Mouse (Mus musculus) right cerebral cortex, postnatal 25 days (tissue): ENCODE data around the gene Slc35c1.
"Not testable (repeated sequence)": the region's sequence is repeated elsewhere in the genome, so short reads cannot be mapped to it uniquely, and the experiment has no call there.

Experiments
- DNase-seq: peaks from one replicate; pipeline ENCODE4 v3.0.0; 2022

Gene Slc35c1

DNA sequence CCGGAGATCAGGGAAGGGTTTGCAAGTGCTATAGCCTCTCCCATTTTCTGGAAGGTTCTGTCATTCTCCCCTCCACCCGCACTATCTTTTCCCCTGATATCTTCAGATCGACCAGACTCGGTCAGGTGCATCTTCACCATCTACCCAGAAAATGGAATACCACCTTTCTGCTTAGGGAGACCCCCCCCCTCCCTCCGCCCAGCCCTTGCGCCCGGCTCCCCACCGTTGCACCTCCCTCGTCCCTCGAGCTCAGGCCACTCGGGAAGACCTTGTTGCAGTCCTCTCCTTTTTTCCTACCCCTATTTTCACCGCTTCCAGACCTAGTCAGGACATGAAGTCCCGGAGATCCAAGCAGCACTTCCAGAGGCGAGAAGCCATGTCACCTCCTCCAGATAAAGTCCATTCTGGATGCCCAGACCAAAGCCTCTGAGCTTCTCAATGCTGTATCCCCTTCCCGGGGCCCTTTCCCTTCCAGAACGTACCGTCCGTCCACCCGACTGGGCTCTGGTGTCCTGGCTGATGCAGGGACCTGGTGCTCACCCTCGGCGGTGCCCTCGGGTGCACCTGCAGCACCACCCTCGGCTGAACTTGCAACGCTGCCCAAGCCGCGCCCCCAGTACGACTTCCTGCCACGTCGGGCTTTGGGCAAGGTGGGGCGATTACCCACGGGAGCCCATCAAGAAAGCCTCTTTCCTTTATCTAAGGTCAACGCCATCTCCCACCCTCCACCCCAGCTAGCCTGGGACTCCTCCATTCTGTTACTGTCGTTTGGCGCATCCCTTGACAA is at the start of gene Slc35c1:
Gene Slc35c1 (minus strand): TSS at position 618 of the 787 bp plus-strand sequence.
- DNase-seq = no peak

DNA sequence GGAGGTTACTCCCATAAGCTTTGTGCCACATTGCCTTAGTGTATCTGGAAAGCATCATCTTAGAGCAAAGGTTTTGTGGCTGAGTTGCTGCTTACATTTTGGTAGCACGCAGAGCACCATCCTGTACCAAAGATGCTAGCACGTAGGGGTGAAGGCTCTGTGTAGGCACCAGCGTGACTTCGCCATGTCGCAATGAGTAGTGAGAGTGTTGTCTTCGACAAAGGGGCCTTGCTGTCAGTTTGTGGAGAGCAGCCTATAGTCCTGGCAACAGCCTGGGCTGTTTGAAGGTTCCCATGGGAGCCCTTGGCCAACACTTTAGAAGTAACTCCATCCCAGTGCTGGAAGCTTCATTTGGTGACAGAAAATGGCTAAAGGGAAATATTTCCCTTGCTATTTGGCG is 45.0 kb upstream of the Slc35c1 start:
- DNase-seq = no peak

DNA sequence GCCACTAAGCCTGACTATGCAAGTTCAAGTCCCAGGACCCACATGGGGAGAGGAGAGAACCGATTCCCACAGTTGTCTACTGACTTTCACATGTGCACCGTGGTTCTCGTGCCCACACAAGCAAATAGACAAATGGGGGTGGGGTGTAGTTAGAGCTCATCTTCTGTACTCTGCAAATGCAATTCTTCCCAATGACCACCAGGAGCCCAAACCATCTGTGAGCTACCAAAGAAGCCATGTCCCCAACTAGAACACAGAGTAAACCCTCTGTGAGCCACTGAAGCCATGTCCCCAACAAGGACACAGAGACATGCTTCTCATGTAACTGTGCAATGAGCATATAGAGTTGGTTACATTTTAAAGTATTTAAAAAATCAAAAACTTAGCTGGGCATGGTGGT is 43.1 kb upstream of the Slc35c1 start:
- DNase-seq = no peak

DNA sequence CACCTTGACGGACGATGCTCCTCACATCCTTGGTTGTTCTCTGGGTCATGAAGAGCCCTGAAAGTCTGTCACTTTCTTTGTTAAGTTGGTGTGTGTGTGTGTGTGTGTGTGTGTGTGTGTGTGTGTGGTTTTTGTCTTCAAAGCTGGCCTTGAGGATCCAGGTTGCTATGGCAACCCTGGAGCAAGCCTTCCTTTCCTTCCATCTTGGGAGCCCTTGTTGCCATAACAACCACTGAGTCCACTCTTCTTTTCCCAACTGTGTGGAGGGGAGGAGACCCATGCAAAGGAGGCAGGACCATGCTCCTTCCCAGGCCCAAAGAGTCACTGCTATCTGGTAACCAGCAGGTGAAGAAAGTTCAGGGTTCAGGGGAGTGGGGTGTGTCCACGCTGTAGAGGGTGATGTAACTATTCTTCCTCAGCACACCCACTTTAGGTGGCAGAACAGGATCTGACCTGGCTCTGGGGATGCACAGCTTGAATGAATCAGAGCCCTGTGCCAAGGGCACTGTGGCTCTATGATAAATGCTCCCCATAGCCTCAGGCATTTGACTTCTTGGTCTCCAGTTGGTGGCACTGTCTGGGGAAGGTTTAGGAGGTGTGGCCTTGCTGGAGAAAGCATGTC is 39.5 kb upstream of the Slc35c1 start:
- DNase-seq = peak; percentile 65

DNA sequence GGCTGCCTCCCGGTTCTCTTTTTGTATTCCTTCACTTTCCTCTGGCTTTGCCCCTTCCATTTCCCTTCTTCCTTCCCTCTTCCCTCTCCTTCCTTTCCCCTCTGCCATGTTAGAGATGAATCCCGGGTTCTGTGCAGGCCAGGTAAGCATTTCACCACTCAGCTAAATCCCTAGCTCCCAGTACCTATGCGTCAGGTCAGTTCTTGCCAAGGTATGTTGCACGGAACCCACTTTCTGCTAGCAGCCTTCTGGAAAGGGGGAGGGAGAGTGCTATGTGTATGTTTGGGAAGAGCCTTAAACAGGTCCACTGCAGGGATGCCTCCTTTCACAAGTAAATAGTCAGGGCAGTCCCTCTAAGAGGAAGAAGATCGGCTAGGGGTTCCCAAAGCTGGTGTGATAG is 36.8 kb upstream of the Slc35c1 start:
- no peak for DNase-seq

DNA sequence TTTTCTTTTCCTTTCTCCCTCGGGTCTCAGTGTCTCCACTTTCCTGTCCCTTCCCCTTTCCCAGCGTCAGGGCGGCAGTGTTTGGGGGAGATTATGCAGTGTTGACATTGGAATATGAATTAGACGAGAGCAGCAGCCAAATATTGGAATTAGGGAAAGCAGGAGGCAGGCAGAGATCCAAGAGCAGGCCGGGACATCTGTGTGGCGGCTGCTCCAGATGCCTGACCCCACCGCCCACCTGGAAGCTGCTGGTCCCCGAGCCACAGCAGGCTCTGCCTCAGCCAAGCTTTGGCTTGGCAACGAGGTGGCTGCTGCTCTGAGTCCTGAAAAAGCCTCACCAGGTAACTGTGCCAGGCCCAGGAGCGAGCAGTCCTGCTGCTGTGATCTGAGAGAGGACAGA is 36.3 kb upstream of the Slc35c1 start:
- DNase-seq = no peak

DNA sequence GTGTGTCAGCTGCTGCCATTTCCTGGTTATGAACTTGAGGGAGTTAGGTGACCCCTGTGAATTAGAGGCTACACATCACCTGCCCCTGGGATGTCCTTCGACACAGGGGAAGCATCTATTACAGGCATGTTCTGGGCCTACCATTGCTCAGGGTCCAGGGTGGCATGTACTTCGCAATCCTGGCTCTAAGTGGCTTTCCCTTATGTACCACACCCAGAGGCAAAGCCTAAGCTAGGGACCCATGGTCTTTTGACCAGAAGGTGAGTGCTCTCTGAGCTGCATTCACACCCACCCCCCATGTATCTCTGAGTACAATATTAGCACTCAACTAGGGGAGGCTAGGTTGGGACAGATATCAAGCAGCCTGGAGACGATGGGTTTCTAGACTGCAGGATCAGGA is 34.6 kb upstream of the Slc35c1 start:
- DNase-seq = no peak

DNA sequence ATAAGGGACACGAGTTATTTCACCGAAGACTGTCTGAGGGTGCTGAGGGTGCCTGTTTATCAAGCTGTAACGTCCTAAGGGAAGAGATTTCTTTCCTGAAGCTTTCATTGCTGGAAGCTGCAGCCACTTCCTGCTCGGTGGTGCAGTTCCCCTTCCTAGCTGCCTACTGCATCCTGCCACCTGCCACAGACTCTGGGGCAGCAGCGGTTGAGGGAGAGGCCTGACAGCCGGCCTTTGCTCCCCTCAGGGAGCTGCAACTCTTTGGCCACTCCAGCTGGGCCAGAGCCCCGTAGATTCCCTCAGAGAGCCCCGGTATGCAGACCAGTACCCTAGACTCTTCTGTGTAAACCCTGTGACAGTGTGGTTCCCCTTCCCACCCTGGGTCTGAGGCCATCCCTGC is 34.1 kb upstream of the Slc35c1 start:
- no peak for DNase-seq

DNA sequence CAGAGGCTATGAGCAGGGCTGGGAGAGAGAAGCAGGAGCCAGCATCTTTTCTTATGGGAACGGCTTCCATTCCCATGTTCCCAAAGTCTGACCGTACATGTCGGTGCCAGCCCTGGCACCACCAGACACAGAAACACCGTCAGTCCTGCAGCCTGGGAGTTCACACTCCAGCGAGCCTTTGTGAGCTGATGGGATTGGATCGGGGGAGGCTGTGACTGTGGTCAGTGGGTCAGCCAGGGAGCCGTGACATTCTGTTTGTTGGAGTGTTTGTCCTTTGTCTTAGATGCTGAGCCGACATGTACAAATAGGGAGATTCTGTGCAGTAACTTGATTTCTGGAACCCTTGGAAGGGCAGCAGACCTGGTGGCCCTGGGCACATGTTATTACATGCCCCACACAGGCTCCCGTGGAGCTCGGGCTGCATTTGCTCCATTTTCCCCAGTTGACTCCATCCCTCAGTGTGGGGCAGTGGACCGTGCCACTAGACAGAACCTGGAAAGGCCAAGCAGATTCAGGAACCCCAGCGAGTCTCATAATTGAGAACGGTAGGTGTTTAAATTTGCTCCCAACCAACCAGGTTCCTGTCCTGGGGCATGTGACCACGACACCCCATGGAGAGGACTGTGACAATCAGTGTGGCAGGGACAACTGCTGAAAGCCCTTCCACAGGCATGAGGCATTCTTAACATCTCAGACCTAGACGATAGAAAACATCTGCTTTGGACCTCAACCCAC is 33.5 kb upstream of the Slc35c1 start:
- no peak for DNase-seq

DNA sequence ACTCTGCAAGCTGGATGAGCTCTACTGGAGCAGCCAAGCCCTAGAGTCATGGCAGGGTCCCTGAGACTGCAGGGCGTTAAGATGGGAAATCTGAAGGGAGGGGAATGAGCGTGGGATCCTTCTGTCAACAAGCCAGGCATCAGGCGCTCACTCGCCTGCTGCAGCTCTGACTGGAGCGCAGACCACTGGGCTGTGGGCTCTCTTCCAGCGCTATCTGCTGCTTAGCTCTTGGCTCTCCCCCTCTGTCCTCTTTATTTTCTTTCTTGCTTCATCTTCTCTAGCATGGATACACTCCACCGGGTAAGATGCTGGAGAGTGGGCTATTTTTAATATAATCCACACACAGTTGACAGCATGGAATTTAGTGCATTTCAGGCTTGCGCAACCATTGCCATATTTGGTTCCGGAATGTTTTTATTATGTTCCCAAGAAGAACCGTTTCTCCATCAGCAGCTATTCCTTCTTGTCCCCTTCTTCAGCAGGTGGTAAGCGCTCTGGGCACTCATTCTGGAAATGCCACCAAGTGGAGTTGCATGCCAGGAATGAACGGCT is 31.7 kb upstream of the Slc35c1 start:
- DNase-seq = peak; percentile 47

DNA sequence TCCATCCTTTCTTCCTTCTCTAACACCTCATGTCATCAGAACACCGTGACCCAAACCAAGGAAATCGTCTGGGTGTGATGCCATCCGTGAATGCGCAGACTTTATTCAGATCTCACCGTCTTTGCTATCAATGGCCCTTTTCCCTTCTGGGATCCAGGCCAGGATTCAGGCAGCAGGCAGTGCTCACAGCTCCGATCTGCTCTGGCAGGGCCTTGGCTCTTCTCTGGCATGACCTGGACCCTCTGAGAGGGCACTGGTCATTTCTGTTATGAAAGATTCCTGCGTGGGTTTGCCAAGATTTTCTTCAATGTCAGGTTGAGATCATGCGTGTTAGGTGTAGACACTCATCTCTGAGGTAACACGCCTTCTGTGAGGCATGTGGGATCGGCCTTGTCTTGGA is 30.2 kb upstream of the Slc35c1 start:
- no peak for DNase-seq

DNA sequence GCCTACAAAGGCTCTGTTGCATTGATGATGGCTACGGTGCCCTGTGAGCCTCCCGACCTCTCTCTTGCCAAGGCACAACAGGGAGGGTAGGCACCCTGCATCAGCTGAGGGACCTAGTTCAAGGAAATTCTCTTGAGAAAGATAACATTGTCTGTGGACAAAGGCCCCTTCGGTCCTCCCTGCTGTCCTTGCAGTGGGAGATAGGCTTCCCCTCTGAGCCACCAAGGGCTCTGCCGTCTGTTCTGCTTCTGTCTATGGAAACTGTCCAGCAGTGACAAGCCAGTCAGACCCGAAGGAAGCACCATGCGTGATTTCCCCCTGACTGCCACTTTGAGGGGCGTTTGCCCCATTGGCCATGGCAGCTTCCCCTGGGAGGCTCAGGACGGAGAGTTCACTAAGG is 27.5 kb upstream of the Slc35c1 start:
- no peak for DNase-seq

DNA sequence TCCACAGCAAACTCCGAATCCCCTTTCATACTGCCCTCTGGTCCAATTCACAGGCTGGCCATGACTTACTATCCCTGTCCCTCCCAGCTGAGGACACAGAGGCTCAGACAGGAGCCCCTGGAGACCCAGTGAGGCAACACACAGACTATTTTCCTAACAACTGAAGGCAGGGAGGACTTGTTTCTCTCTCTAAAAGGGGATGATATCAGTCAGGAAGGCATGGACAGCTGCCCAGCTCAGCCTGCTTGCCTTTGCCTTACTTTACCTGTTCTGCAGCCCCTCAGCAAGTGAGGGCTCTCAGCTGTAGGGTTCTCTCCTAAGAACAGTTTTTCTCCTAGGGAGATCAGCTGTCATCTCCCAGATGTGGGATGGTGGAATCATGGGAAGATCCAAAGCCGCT is 26.6 kb upstream of the Slc35c1 start:
- no peak for DNase-seq

DNA sequence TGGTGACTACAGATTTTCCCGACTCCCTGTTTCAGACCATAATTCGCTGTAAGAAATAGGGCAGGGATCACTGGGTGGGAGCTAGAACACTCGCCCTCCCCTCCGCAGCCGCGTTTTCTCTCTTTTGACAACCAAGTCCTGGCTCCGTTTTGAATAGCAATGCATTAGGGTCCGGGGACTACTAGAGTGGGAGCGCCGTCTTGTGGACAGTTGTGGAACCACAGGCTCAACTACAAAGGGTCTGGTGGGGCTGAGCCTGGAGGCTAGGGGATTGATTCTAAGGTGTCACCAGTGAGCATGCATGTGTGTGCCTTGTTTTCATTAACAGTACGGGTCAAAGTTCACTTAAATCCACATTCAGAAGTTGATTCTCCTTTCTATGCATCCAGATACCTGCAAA is 26.1 kb upstream of the Slc35c1 start:
- peak; percentile 74 for DNase-seq

DNA sequence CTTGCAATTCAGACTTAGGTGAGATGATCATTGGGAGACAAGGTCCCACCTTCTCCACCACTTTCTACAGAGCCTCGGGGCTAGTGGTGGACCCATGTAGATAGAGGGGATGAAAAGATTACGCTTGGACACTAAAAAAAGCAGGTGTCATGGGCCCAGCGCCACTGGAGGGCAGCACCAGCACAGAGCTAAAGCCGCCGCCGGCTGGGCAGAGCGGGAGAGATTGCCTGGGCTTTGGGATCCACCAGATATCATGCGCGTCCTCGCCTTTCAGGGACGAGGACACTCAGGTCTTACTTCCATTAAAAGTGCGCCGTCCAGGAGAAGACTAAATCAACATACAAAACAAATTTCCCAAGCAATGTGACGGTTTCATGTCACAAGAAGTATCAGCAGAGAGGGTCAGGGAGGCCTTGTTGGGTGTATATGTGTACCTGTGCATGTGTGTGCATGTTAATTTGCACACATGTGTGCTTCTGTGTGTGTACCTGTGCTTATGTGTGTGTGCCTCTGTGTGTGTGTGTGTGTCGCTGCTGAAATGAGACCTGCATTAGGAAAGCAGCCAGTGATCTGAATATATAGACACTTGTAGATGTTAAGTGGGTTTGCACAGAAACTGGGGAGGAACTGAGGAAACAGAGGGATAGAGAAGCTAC is 25.4 kb upstream of the Slc35c1 start:
- peak; percentile 78 for DNase-seq

DNA sequence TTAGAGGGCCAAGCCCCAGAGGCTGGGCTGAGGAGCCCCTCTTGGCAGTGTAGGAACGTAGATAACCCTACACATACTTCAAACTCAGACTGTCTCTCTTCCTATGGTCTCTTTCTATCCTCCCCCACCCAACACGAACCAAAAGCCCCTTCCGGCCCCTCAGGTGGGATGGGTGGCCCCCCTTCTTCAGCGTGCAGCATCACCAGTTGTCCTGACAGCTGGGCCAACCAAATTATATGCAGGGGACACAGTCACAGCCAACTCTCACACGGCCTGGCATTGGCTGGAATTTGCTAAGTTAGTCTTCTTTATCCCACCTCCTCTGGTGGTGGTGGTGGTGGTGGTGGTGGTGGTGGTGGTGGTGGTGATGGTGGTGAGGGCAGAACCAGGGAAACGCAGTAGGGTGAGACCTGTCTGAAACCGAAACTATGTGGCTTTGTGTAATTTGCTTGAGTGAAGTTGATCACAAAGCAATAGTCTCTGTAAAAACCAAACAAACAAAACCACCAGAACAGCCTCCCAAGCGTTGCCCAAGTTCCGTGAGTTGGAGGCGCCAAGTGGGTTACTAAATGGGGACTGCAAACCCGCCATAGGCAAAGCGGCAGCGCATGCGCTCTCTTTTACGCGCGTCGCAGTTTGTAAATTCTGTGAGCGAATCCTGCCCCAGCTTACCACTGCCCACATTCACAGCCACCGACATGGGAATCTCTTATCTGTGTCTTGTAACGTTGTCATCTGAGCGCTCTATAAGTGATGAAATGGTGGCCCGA is 24.1 kb upstream of the Slc35c1 start:
- DNase-seq = no peak

DNA sequence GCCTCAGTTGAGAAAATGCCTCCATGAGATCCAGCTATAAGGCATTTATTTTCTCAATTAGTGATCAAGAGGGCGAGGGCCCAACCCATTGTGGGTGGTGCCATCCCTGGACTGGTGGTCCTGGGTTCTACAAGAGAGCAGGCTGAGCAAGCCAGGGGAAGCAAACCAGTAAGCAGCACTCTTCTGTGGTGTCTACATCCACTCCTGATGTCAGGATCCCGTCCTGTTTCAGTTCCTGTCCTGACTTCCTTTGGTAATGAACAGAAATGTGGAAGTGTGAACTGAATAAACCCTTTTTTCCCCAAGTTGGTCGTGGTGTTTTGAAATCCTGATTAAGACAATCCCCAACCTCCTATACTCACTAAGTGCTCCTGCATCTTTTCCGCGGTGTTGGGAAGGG is 23.2 kb upstream of the Slc35c1 start:
- no peak for DNase-seq

DNA sequence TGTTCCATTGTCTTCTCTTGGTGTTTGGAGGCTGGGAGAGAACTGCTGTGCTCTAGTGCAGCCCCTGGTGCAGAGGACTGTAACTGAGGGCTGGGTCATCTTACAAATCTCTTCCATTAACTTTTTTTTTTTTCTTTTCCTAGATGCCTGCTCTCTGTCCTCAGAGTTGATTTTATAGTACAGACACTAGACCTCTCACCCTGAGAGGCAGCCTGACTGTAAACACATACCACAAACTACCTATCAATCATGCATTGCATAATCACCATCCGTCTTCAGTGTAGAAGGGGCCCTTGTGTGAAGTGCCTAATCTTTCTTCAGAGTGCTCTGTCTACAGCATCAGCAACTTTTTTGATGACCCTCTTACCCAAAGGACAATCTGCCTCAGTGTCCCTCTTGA is 22.2 kb upstream of the Slc35c1 start:
- no peak for DNase-seq

DNA sequence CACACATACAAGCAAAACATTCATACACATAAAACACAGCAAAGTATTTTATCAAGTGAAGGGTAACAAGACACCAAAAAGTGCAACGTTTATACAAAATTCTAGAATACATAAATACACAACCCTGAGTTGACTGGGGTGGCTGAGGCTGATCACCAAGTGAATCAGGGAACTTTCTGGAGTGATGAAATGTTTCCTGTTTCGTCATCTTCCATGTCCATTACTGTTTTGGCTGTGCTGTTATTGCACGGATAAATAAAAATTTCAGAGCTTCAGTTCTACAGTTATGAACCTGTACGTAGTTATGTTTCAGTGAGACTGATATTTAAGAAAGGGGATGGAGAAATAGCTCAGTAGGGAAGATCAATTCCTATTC is 18.0 kb upstream of the Slc35c1 start:
- DNase-seq = no peak

DNA sequence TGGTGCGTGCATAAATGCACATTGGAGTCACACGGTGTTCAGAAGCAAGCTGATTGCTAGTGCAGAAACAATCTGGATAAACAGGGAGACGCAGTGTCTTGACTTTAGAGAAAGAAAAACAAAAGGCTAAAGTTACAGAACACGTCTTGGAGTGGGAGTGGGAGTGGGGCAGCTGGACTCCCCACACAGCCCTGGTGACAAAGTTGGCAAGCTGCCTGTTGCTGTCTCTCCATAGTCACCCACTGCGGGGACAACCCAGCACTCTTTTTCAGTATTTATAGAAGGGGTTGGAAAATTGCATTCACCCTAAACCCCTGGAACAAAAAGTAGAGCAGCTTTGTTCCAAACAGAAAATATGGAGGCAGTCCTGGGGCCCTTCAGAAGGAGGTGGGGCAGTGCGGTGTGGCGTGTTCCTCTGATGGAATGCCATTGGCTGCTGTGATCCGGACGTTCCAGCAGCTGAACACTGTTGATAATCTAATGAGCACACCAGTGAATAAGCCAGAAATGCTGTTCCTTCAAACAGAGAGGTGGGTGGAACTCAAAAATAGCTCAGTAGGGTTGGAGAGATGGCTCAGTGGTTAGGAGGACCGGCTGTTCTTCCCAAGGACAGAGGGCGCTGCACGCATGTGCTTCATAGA is 17.5 kb upstream of the Slc35c1 start:
- no peak for DNase-seq

DNA sequence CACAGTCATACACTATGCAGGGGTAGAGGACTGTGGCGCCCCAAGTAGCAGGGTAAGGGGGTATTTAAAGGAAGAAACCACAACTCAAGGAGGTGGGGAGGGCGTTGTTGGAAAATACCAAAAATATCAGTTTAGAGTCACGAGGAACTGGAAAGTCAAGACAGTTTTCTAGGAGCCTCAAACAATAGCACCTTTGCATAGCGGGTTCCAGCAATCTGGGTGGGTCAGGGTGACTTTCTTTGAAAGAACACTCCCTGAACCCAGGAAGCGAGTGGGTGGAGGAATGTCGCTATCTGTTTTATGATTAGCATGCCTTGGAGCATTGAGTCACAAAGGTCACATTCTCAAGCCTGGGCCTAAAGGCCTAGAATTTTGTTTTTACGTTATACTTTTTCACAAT is 16.2 kb upstream of the Slc35c1 start:
- not testable (repeated sequence) for DNase-seq

DNA sequence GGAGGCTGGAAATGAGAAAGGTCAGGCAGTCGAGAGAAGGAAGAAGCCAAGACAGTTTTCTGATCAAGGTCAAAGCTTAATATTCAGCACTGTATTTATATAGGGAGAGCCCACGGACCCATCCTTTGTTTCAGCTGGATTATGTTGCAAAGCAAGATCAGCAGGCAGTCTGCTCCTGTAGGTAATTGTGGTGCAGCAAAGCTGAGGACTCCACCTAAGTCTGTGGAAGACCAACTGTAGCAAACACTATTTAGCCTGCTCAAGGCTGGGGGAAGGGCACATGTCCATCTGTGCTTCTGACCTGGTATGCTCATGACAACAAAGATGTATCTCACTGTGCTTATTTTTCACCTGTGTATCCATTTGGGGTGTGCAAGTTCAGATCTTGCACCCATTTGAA is 15.4 kb upstream of the Slc35c1 start:
- DNase-seq = no peak
